Mouse (Mus musculus) right cerebral cortex, postnatal 14 days (tissue): ENCODE measurements at regions not wholly inside any gene's neighbourhood (a gene's known extent, or its start where the extent isn't known, plus 50 kb on each side); places are given as distances from the start of the nearest gene placed in this dataset.

Experiments used
- DNase-seq: peaks from one replicate; pipeline ENCODE4 v3.0.0; 2022

- no peak for DNase-seq
Measured at GRCm38 (mm10) chr2:115460028-115460881, 121.3 kb upstream of the BC052040 start.

- no peak for DNase-seq
Measured at GRCm38 (mm10) chr2:115460882-115461151, 120.7 kb upstream of the BC052040 start.

- no peak for DNase-seq
Measured at GRCm38 (mm10) chr2:115466170-115466569, 115.3 kb upstream of the BC052040 start.

GRCm38 (mm10) chr2:115467107-115467745, 114.3 kb upstream of the BC052040 start:
- DNase-seq = no peak

- no peak for DNase-seq
Measured at GRCm38 (mm10) chr2:115467936-115468335, 113.6 kb upstream of the BC052040 start.

- DNase-seq = no peak
Measured at GRCm38 (mm10) chr2:115468471-115468909, 113.0 kb upstream of the BC052040 start.

- DNase-seq = no peak
Measured at GRCm38 (mm10) chr2:115469165-115469821, 112.2 kb upstream of the BC052040 start.

- DNase-seq = no peak
Measured at GRCm38 (mm10) chr2:115472393-115472792, 109.1 kb upstream of the BC052040 start.

- no peak for DNase-seq
Measured at GRCm38 (mm10) chr2:115483418-115484288, 97.9 kb upstream of the BC052040 start.

- DNase-seq = no peak
Measured at GRCm38 (mm10) chr2:115488465-115488864, 93.1 kb upstream of the BC052040 start.

- no peak for DNase-seq
Measured at GRCm38 (mm10) chr2:115493020-115493419, 88.5 kb upstream of the BC052040 start.

GRCm38 (mm10) chr2:115499904-115500303, 81.6 kb upstream of the BC052040 start:
- DNase-seq = no peak

- DNase-seq = no peak
Measured at GRCm38 (mm10) chr2:115509527-115509926, 72.0 kb upstream of the BC052040 start.

GRCm38 (mm10) chr2:115511146-115511545, 70.4 kb upstream of the BC052040 start:
- no peak for DNase-seq

GRCm38 (mm10) chr2:115511612-115512525, 69.6 kb upstream of the BC052040 start:
- DNase-seq = no peak

- no peak for DNase-seq
Measured at GRCm38 (mm10) chr2:115512891-115513290, 68.6 kb upstream of the BC052040 start.

GRCm38 (mm10) chr2:115513774-115514231, 67.7 kb upstream of the BC052040 start:
- peak; percentile 17 for DNase-seq

GRCm38 (mm10) chr2:115514831-115515428, 66.6 kb upstream of the BC052040 start:
- DNase-seq = no peak

GRCm38 (mm10) chr2:115515470-115515869, 66.0 kb upstream of the BC052040 start:
- no peak for DNase-seq

- no peak for DNase-seq
Measured at GRCm38 (mm10) chr2:115516824-115517223, 64.7 kb upstream of the BC052040 start.

GRCm38 (mm10) chr2:115519974-115520373, 61.5 kb upstream of the BC052040 start:
- no peak for DNase-seq
